Mouse (Mus musculus): Measurements from ENCODE around the gene Slc16a8. TPM values are rescaled to one million over a fixed set of nuclear protein-coding genes. Genes with fewer than 3 reads are reported as not detected.

Slc16a8 gene
- polyA plus RNA-seq, 1 experiment from 2014 or later, result 0.32 TPM

GRCm38 (mm10) chr15:79281389-79281788 lies 26.8 kb upstream of the Slc16a8 start:
- Histone ChIP-seq H3K4me1 (no peaks in the 10 kb centered on the region), H3K27me3 (no peaks in the 10 kb centered on the region), H3K9ac (no peak overlapping the region), H3K9me3 (no peaks in the 10 kb centered on the region), H3K4me3 (replicated peaks) (no peak overlapping the region), H3K4me2 (no peak overlapping the region), H3K27ac (no peak overlapping the region), H3K36me3 (replicated peaks) (no peaks in the 10 kb centered on the region)
- no peak for ATAC-seq (ENCODE audit: low FRiP score)
- 90% methylated on average over 1 of the region's 1 CpGs for WGBS

- no peaks in the 10 kb centered on the region for H3K36me3 ChIP-seq (replicated peaks)
- H3K9ac ChIP-seq, result no peak overlapping the region
- H3K4me2 ChIP-seq, result no peak overlapping the region
- WGBS, result 65% methylated on average over 5 of the region's 5 CpGs
- no peak for ATAC-seq (ENCODE audit: low FRiP score)
- no peaks in the 10 kb centered on the region for H3K27me3 ChIP-seq
- H3K27ac ChIP-seq, result no peak overlapping the region
- H3K9me3 ChIP-seq, result no peaks in the 10 kb centered on the region
- no peaks in the 10 kb centered on the region for H3K4me1 ChIP-seq
- H3K4me3 ChIP-seq (replicated peaks), result no peak overlapping the region
Observed at GRCm38 (mm10) chr15:79280850-79281249, 26.3 kb upstream of the Slc16a8 start.

GRCm38 (mm10) chr15:79280209-79280608 lies 25.6 kb upstream of the Slc16a8 start:
- Histone ChIP-seq H3K4me1 (no peaks in the 10 kb centered on the region), H3K9ac (no peak overlapping the region), H3K27ac (no peak overlapping the region), H3K9me3 (no peaks in the 10 kb centered on the region), H3K36me3 (replicated peaks) (no peaks in the 10 kb centered on the region), H3K4me2 (no peak overlapping the region), H3K27me3 (no peaks in the 10 kb centered on the region), H3K4me3 (replicated peaks) (no peak overlapping the region)
- ATAC-seq (ENCODE audit: low FRiP score), result no peak
- WGBS, result 13% methylated on average over 5 of the region's 6 CpGs

- Histone ChIP-seq H3K4me3 (replicated peaks) (no peak overlapping the region), H3K4me2 (no peak overlapping the region), H3K4me1 (no peaks in the 10 kb centered on the region), H3K9me3 (no peaks in the 10 kb centered on the region), H3K36me3 (replicated peaks) (no peaks in the 10 kb centered on the region), H3K27me3 (0 out of 2 replicates have a peak, but pooled peaks cover 11% of the 10 kb centered on the region), H3K27ac (no peak overlapping the region), H3K9ac (no peak overlapping the region)
- 71% methylated on average over 10 of the region's 10 CpGs for WGBS
- ATAC-seq (ENCODE audit: low FRiP score), result no peak
Observed at GRCm38 (mm10) chr15:79277728-79278127, 23.2 kb upstream of the Slc16a8 start.

DNA sequence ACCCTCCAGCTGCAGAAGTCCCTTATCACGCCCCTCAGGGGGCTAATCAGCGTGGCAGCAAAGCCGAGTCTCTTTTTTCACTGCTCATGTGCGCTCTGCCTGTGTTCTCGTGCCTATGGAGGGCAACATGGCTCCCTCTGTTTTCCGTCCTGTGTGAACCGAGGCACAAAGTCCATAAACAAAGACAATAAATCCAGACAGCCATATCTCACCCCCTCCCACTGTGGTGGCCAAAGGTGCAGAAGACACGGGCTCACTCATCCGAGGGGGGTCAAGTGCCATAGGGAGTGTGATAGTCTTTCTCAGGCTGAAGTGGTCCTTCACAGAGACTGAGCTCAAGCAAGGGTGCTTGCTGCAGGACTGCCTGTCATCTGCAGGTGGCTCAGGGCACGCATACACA lies 18.5 kb upstream of the Slc16a8 start:
- no peak overlapping the region for H3K9ac ChIP-seq
- 66% methylated on average over 10 of the region's 10 CpGs for WGBS

GRCm38 (mm10) chr15:79271124-79271746 lies 16.7 kb upstream of the Slc16a8 start:
- ATAC-seq (ENCODE audit: low FRiP score), result peak; percentile 36
- 11% methylated on average over 17 of the region's 17 CpGs for WGBS

More for the DNA sequence above, 18.5 kb upstream of the Slc16a8 start:
- H3K4me2 ChIP-seq, result no peak overlapping the region
- no peaks in the 10 kb centered on the region for H3K36me3 ChIP-seq (replicated peaks)
- H3K4me3 ChIP-seq (replicated peaks), result no peak overlapping the region
- no peak for ATAC-seq (ENCODE audit: low FRiP score)
- no peak overlapping the region for H3K27ac ChIP-seq
- peaks cover 20% of the 10 kb centered on the region; the same call in 1 of the 2 replicates for H3K27me3 ChIP-seq
- H3K9me3 ChIP-seq, result no peaks in the 10 kb centered on the region
- peaks cover 14% of the 10 kb centered on the region for H3K4me1 ChIP-seq

DNA sequence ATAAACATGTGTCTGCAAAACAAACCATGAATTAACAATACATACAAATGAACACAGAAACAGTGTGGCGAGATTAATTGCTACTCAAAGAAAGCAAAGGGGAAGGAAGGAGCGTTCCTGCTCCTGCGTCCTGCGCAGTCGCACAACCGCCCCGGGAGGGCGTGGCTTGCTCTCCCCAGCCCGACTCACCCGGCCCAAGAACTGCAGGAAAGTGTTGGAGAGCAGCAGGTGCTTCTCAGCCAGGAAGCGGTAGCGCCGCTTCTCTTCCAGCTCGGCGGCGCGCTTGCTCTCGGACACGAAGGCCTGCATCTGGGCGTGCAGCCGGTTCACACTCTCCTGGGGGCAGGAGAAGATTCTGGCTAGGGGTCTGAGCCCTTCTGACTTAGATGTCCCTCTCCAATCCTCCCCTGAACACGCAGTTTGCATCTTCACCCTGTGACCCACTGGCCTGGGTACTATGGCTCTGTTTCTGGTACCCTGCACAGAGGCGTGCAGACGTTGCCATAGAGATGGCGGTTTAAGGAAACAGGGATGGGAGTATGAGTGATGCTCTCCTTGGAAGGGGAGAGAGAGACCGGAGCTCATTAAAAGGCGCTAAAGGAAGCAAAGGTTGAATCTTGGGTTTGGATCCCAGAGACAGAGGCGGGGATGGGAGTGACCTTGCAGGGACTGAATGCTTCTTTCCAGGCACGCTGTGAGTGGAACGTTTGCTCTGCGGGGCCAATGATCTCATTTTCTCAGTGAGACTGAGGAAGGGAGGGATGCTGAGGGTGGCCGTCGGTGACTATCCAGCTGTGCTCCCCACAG lies 16.0 kb upstream of the Slc16a8 start:
- no peaks in the 10 kb centered on the region for H3K9me3 ChIP-seq
- H3K4me2 ChIP-seq, result peak overlapping the region; percentile 79
- peak overlapping the region; percentile 33 for H3K9ac ChIP-seq
- peak overlapping the region; percentile 38 for H3K4me3 ChIP-seq (replicated peaks)
- peaks cover 29% of the 10 kb centered on the region for H3K27me3 ChIP-seq
- H3K27ac ChIP-seq, result peak overlapping the region; percentile 43
- ATAC-seq (ENCODE audit: low FRiP score), result peak; percentile 68
- under 1% methylated on average over 33 of the region's 33 CpGs for WGBS
- no peaks in the 10 kb centered on the region for H3K36me3 ChIP-seq (replicated peaks)
- peaks cover 14% of the 10 kb centered on the region for H3K4me1 ChIP-seq

More at GRCm38 (mm10) chr15:79271124-79271746, 16.7 kb upstream of the Slc16a8 start:
- Histone ChIP-seq H3K9ac (peak overlapping the region; percentile 33; the same call in 1 of the 2 replicates), H3K27ac (no peak overlapping the region), H3K4me1 (peaks cover 14% of the 10 kb centered on the region), H3K27me3 (peaks cover 26% of the 10 kb centered on the region), H3K4me2 (peak overlapping the region; percentile 79), H3K36me3 (replicated peaks) (no peaks in the 10 kb centered on the region), H3K9me3 (no peaks in the 10 kb centered on the region), H3K4me3 (replicated peaks) (peak overlapping the region; percentile 38)

GRCm38 (mm10) chr15:79268521-79268920 lies 14.0 kb upstream of the Slc16a8 start:
- no peak for ATAC-seq (ENCODE audit: low FRiP score)
- Histone ChIP-seq H3K27ac (no peak overlapping the region), H3K4me3 (replicated peaks) (no peak overlapping the region), H3K27me3 (peaks cover 39% of the 10 kb centered on the region), H3K4me2 (no peak overlapping the region), H3K9me3 (no peaks in the 10 kb centered on the region), H3K36me3 (replicated peaks) (no peaks in the 10 kb centered on the region), H3K9ac (no peak overlapping the region), H3K4me1 (peaks cover 14% of the 10 kb centered on the region)
- 33% methylated on average over 1 of the region's 1 CpGs for WGBS

DNA sequence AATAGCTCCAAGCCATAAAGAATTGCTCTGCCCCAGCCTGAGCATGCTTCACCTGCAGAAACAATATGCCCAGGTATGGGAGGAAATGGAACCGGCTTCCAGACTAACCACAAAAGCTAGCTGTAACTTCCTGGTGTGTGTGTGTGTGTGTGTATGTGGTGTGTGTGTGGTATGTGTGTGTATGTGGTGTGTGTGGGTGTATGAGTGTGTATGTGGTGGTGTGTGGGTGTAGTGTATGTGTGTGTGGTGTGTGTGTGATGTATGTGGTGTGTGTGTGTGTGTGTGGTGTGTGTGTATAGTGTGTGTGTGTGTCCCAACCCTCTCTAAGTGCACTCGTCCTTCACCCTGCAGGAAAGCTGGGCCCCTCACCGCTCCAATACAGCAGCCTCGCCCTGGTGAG lies 10.8 kb upstream of the Slc16a8 start:
- H3K4me1 ChIP-seq, result peaks cover 16% of the 10 kb centered on the region
- WGBS, result 72% methylated on average over 4 of the region's 4 CpGs
- no peak overlapping the region for H3K4me3 ChIP-seq (replicated peaks)
- peaks cover 60% of the 10 kb centered on the region for H3K27me3 ChIP-seq
- no peak overlapping the region for H3K4me2 ChIP-seq
- H3K27ac ChIP-seq, result no peak overlapping the region
- H3K9ac ChIP-seq, result no peak overlapping the region
- no peaks in the 10 kb centered on the region for H3K9me3 ChIP-seq
- ATAC-seq (ENCODE audit: low FRiP score), result no peak
- H3K36me3 ChIP-seq (replicated peaks), result no peaks in the 10 kb centered on the region

DNA sequence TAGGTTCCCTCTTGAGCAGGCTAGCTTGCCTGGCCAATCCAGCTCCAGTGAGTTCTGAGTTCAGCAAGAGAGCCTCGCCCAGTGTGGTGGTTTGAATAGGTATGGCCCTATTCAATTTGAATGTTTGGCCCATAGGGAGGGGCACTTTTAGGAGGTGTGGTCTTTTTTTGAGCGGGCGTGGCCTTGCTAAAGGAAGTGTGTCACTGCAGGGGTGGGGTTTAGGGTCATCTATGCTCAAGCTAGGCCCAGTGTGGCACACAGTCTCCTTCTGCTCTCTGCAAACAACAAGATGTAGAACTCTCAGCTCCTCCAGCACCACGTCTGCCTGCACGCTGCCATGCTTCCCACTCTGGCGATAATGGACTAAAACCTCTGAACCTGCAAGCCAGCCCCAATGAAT lies 9.2 kb upstream of the Slc16a8 start:
- peaks cover 75% of the 10 kb centered on the region for H3K27me3 ChIP-seq
- ATAC-seq (ENCODE audit: low FRiP score), result no peak
- H3K4me3 ChIP-seq (replicated peaks), result no peak overlapping the region
- no peaks in the 10 kb centered on the region for H3K9me3 ChIP-seq
- no peaks in the 10 kb centered on the region for H3K36me3 ChIP-seq (replicated peaks)
- peaks cover 13% of the 10 kb centered on the region for H3K4me1 ChIP-seq
- no peak overlapping the region for H3K4me2 ChIP-seq
- no peak overlapping the region for H3K9ac ChIP-seq
- WGBS, result 88% methylated on average over 6 of the region's 6 CpGs
- no peak overlapping the region for H3K27ac ChIP-seq

DNA sequence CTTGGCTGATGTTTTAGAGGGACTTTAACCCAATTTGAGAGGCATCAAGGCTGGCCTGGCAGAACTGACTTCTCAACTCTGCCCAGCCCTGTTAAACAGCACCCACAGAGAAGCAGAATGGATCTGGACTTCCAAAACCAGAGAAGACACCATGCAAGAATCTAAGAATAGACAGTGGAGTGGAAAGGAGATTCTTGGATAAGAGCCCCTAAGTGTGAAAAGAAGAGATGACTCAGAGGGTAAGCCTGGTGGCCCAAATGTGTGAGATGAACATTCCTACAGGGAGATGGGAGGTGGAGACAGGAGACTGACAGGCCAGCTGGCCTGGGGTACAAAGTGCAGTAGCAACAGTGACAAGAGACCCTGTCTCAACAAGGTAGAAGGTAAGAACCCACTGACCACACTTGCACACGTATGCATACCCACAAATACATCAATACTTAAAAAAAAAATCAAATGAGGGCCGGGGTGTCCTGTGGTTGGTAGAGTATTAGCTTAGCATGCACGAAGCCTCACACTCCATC lies 8.3 kb upstream of the Slc16a8 start:
- Histone ChIP-seq H3K4me1 (peaks cover 13% of the 10 kb centered on the region), H3K27me3 (peaks cover 72% of the 10 kb centered on the region), H3K27ac (no peak overlapping the region), H3K4me2 (no peak overlapping the region), H3K4me3 (replicated peaks) (no peak overlapping the region), H3K9ac (no peak overlapping the region), H3K36me3 (replicated peaks) (no peaks in the 10 kb centered on the region), H3K9me3 (no peaks in the 10 kb centered on the region)
- no peak for ATAC-seq (ENCODE audit: low FRiP score)
- WGBS, result 87% methylated on average over 3 of the region's 3 CpGs

DNA sequence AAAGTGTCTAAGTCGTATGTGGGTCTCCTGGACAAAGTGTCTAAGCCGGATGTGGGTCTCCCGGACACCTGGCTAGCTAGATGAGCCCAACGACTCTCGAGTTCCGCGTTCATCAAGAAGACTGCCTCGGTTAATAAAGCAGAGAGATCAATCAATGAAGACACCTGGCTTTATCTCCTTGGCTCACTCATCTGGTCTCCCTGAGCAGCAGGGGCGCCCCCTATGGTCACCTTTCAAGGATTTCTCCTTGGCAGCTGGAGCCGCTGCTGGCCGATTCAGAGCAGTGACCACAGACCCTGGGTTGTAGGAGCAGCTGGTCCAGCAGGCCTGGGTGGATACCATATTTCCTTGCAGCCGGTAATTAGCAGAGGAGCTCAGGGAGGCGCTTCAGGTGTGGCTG lies 7.8 kb upstream of the Slc16a8 start:
- no peak overlapping the region for H3K27ac ChIP-seq
- H3K4me2 ChIP-seq, result peak overlapping the region; percentile 100
- no peaks in the 10 kb centered on the region for H3K36me3 ChIP-seq (replicated peaks)
- H3K4me1 ChIP-seq, result peaks cover 13% of the 10 kb centered on the region
- ATAC-seq (ENCODE audit: low FRiP score), result no peak
- 18% methylated on average over 13 of the region's 13 CpGs for WGBS
- peak overlapping the region; percentile 67 for H3K4me3 ChIP-seq (replicated peaks)
- H3K27me3 ChIP-seq, result peaks cover 67% of the 10 kb centered on the region
- no peaks in the 10 kb centered on the region for H3K9me3 ChIP-seq
- no peak overlapping the region for H3K9ac ChIP-seq

Measured in forebrain, embryonic 12.5 days (tissue).